9 mouse cellular contexts compared by ENCODE assay signal in genomic region chr9:57759289-57759688, GRCm38 (mm10). TPM values are rescaled to one million over a fixed set of nuclear protein-coding genes. Genes with fewer than 3 reads are reported as not detected.
DNase-seq lines count a peak whose midpoint lies in the region; ATAC-seq lines count a peak whose summit lies in the region.
"Had no signal": no experiment of that assay in that cellular context is flagged by ENCODE, and none has a peak within 500 bp of the region (broad histone marks: within the 10 kb centered on the region; RNA-seq: fewer than 3 reads in every experiment).

No protein-coding gene starts in this region.

- peak; percentile 92 for DNase-seq in kidney, adult 11 months
- DNase-seq in adrenal gland, postnatal 36 days, result peak; percentile 86 to 88
- peak; percentile 47 for DNase-seq in embryonic facial prominence, embryonic 14.5 days (ENCODE audit: low spot score)
- DNase-seq in heart, postnatal 10 days, result peak; percentile 83 to 87
- peak; percentile 68 to 74 for DNase-seq in layer of hippocampus, postnatal 10 days (ENCODE audit: low spot score in 2 of 2)
- peak; percentile 81 to 83 for DNase-seq in lung, postnatal 4 days
- peak; percentile 67 to 74 for DNase-seq in spleen, postnatal 36 days (ENCODE audit: low spot score in 2 of 2)

- H3K4me1 ChIP-seq in kidney, embryonic 15.5 days, result peaks cover 29% of the 10 kb centered on the region
- peaks cover 18% of the 10 kb centered on the region for H3K4me1 ChIP-seq in embryonic facial prominence, embryonic 14.5 days (ENCODE audit: control insufficient read depth, insufficient read depth, low read length)

- no peak for ATAC-seq in kidney, embryonic 15.5 days (replicated peaks; ENCODE audit: low FRiP score)
- no peak for ATAC-seq in embryonic facial prominence, embryonic 14.5 days (ENCODE audit: low read depth)

- peaks cover 74% of the 10 kb centered on the region for H3K36me3 ChIP-seq in kidney, embryonic 15.5 days
- H3K36me3 ChIP-seq in embryonic facial prominence, embryonic 14.5 days (ENCODE audit: control insufficient read depth, insufficient read depth, low read length), result peaks cover 70% of the 10 kb centered on the region

- intact Hi-C loops in heart, postnatal 10 days (cut with DNase I), result no loop called here

- no peak overlapping the region for H3K9ac ChIP-seq in kidney, embryonic 15.5 days
- no peak overlapping the region for H3K9ac ChIP-seq in embryonic facial prominence, embryonic 14.5 days (ENCODE audit: low read depth, low read length)
- H3K9ac ChIP-seq: neural tube, embryonic 13.5 days had no signal

- no peaks in the 10 kb centered on the region for H3K9me3 ChIP-seq in kidney, embryonic 15.5 days (replicated peaks)
- H3K9me3 ChIP-seq in embryonic facial prominence, embryonic 14.5 days (ENCODE audit: control insufficient read depth, low read length), result no peaks in the 10 kb centered on the region
- H3K9me3 ChIP-seq: neural tube, embryonic 13.5 days had no signal

- no peak overlapping the region for H3K4me3 ChIP-seq in kidney, embryonic 15.5 days (replicated peaks)
- no peak overlapping the region for H3K4me3 ChIP-seq in embryonic facial prominence, embryonic 14.5 days (ENCODE audit: low read depth, low read length)
- H3K4me3 ChIP-seq: neural tube, embryonic 13.5 days had no signal

- no peaks in the 10 kb centered on the region for H3K27me3 ChIP-seq in kidney, embryonic 15.5 days
- no peaks in the 10 kb centered on the region for H3K27me3 ChIP-seq in embryonic facial prominence, embryonic 14.5 days (replicated peaks; ENCODE audit: control insufficient read depth, insufficient read depth, low read length)
- H3K27me3 ChIP-seq: neural tube, embryonic 13.5 days had no signal

- H3K4me2 ChIP-seq in kidney, embryonic 15.5 days, result no peak overlapping the region
- no peak overlapping the region for H3K4me2 ChIP-seq in embryonic facial prominence, embryonic 14.5 days (ENCODE audit: low read depth, low read length)
- H3K4me2 ChIP-seq: neural tube, embryonic 13.5 days had no signal

- 22% methylated on average over 6 of the region's 6 CpGs for WGBS in kidney, embryonic 15.5 days
- 28% methylated on average over 6 of the region's 6 CpGs for WGBS in embryonic facial prominence, embryonic 14.5 days

- no peak overlapping the region for H3K27ac ChIP-seq in kidney, embryonic 15.5 days
- H3K27ac ChIP-seq in embryonic facial prominence, embryonic 14.5 days (replicated peaks; ENCODE audit: low read depth, low read length), result no peak overlapping the region
- H3K27ac ChIP-seq: neural tube, embryonic 13.5 days had no signal

RNA-seq across cellular contexts. Expression of gene Clk3, which starts 6.4 kb away (rescaled TPM):
- 71.0 and 71.8 TPM in 2 replicates for polyA plus RNA-seq in kidney, embryonic 15.5 days (2015; fragmentation: Nextera tagmentation; extraction: Ambion mirVana)
- 10 to 100 TPM; 60.4 to 72.2 TPM for total RNA-seq in adrenal gland, postnatal 36 days (2021)
- 54.7 and 59.6 TPM in 2 replicates for polyA plus RNA-seq in embryonic facial prominence, embryonic 14.5 days (2014; fragmentation: Nextera tagmentation; extraction: Ambion mirVana)
- 10 to 100 TPM; 35.2 to 37.9 TPM for total RNA-seq in heart, postnatal 10 days (2021)
- 10 to 100 TPM; 64.3 to 66.9 TPM for total RNA-seq in layer of hippocampus, postnatal 10 days (2021)

RNA-seq across cellular contexts. Expression of gene Edc3, which starts 50.9 kb away (rescaled TPM):
- 33.6 and 34.4 TPM in 2 replicates for polyA plus RNA-seq in kidney, embryonic 15.5 days (2015; fragmentation: Nextera tagmentation; extraction: Ambion mirVana)
- 1 to 10 TPM; 8.5 to 9.9 TPM for total RNA-seq in adrenal gland, postnatal 36 days (2021)
- polyA plus RNA-seq in embryonic facial prominence, embryonic 14.5 days (2014; fragmentation: Nextera tagmentation; extraction: Ambion mirVana), result 22.1 and 25.0 TPM in 2 replicates
- 10 to 100 TPM in 1 of 2 experiments, 1 to 10 TPM in 1; 8.2 to 10.3 TPM for total RNA-seq in heart, postnatal 10 days (2021)
- 10 to 100 TPM; 14.6 to 16.0 TPM for total RNA-seq in layer of hippocampus, postnatal 10 days (2021)
